Comparison of ENCODE assay signal across 19 mouse cellular contexts in the genomic region with DNA sequence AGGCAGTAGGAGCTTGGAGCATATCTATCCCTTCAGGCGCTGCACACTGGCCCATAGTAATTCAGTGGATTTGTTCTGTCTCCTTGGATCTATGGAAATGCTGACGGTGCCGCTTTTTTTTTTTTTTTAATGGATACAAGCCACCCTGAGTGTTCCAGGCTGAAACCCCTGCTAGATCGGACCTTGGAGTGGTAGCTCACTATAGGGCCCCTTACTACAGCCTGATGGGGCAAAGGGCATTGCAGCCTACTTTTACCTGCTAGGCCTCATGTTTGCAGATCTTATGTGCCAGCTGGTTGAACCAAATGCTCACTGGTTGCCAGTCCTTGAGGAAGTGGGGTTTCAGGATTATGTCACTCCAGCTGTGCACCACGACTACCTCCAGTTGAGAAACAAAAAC.
"Had no signal": no experiment of that assay in that cellular context is flagged by ENCODE, and none has a peak within 500 bp of the region (broad histone marks: within the 10 kb centered on the region; RNA-seq: fewer than 3 reads in every experiment).

No protein-coding gene starts in this region.

- H3K9me3 ChIP-seq: lung, embryonic 15.5 days; megakaryocyte, embryonic 14.5 days; neural tube, embryonic 13.5 days; neural tube, embryonic 15.5 days; stomach, embryonic 15.5 days had no signal

- ATAC-seq: lung, postnatal 0 days; midbrain, embryonic 16.5 days had no signal

- H3K27me3 ChIP-seq: lung, embryonic 15.5 days; neural tube, embryonic 13.5 days; neural tube, embryonic 15.5 days; stomach, embryonic 15.5 days had no signal

- H3K36me3 ChIP-seq: lung, embryonic 15.5 days; neural tube, embryonic 13.5 days; neural tube, embryonic 15.5 days; stomach, embryonic 15.5 days had no signal

- H3K9ac ChIP-seq: lung, embryonic 15.5 days; neural tube, embryonic 13.5 days; neural tube, embryonic 15.5 days; stomach, embryonic 15.5 days had no signal

- H3K4me1 ChIP-seq: lung, embryonic 15.5 days; megakaryocyte, embryonic 14.5 days; neural tube, embryonic 13.5 days; neural tube, embryonic 15.5 days; stomach, embryonic 15.5 days had no signal

- DNase-seq: lung, adult 2 months; lung, postnatal 14 days; lung, postnatal 36 days; midbrain, embryonic 14.5 days; right cerebral cortex, postnatal 14 days; thymus, adult 2 months; thymus, postnatal 25 days; thymus, postnatal 4 days had no signal

- H3K4me3 ChIP-seq: lung, embryonic 15.5 days; megakaryocyte, embryonic 14.5 days; myocyte; neural tube, embryonic 13.5 days; neural tube, embryonic 15.5 days; stomach, embryonic 15.5 days had no signal

- H3K27ac ChIP-seq: lung, embryonic 15.5 days; macrophage; neural tube, embryonic 13.5 days; neural tube, embryonic 15.5 days; stomach, embryonic 15.5 days; stomach, postnatal 0 days had no signal

- H3K4me2 ChIP-seq: lung, embryonic 15.5 days; midbrain, embryonic 11.5 days; neural tube, embryonic 13.5 days; neural tube, embryonic 15.5 days; stomach, embryonic 15.5 days had no signal
